Mouse (Mus musculus): Measurements from ENCODE around the gene 1700007K13Rik. TPM values are rescaled to one million over a fixed set of nuclear protein-coding genes. Genes with fewer than 3 reads are reported as not detected.
"Not testable (repeated sequence)": the region's sequence is repeated elsewhere in the genome, so short reads cannot be mapped to it uniquely, and the experiment has no call there.

1700007K13Rik gene
- polyA plus RNA-seq, 1 experiment from 2014 or later = 0.63 TPM

GRCm38 (mm10) chr2:28479208-28480204, 13.4 kb upstream of the 1700007K13Rik start:
- Histone ChIP-seq H3K9ac (ENCODE audit: low read length) (no peak overlapping the region), H3K27me3 (ENCODE audit: control insufficient read depth, insufficient read depth, low read length) (no peaks in the 10 kb centered on the region), H3K4me3 (ENCODE audit: low read depth, low read length) (no peak overlapping the region), H3K27ac (replicated peaks) (no peak overlapping the region), H3K4me2 (replicated peaks; ENCODE audit: low read depth) (no peak overlapping the region), H3K9me3 (ENCODE audit: control insufficient read depth, low read length) (no peaks in the 10 kb centered on the region), H3K36me3 (ENCODE audit: control insufficient read depth, insufficient read depth, low read length) (no peaks in the 10 kb centered on the region), H3K4me1 (replicated peaks; ENCODE audit: control insufficient read depth, insufficient read depth) (no peaks in the 10 kb centered on the region)
- TF ChIP-seq CTCF (IDR thresholded peaks at IDR 0.05; ENCODE audit: low read depth) = no peak
- TF ChIP-seq EP300 (optimal IDR thresholded peaks at IDR 0.05) = no peak
- DNase-seq (ENCODE audit: low spot score) (no peak), ATAC-seq (ENCODE audit: low FRiP score, low TSS enrichment) (0 out of 2 replicates have a peak, but pooled peaks have one; percentile 24)
- 68% methylated on average over 20 of the region's 20 CpGs for WGBS

GRCm38 (mm10) chr2:28477993-28478392, 11.9 kb upstream of the 1700007K13Rik start:
- ATAC-seq (ENCODE audit: low FRiP score, low TSS enrichment); H3K36me3 ChIP-seq (ENCODE audit: control insufficient read depth, insufficient read depth, low read length); H3K27me3 ChIP-seq (ENCODE audit: control insufficient read depth, insufficient read depth, low read length); H3K4me1 ChIP-seq (replicated peaks; ENCODE audit: control insufficient read depth, insufficient read depth); H3K9me3 ChIP-seq (ENCODE audit: control insufficient read depth, low read length); H3K9ac ChIP-seq (ENCODE audit: low read length); H3K4me3 ChIP-seq (ENCODE audit: low read depth, low read length); DNase-seq (ENCODE audit: low spot score); H3K4me2 ChIP-seq (replicated peaks; ENCODE audit: low read depth); H3K27ac ChIP-seq (replicated peaks): not testable (repeated sequence)
- 90% methylated on average over 5 of the region's 5 CpGs for WGBS

GRCm38 (mm10) chr2:28472011-28472410, 5.9 kb upstream of the 1700007K13Rik start:
- H3K27me3 ChIP-seq (ENCODE audit: control insufficient read depth, insufficient read depth, low read length); H3K4me3 ChIP-seq (ENCODE audit: low read depth, low read length); H3K4me1 ChIP-seq (replicated peaks; ENCODE audit: control insufficient read depth, insufficient read depth); ATAC-seq (ENCODE audit: low FRiP score, low TSS enrichment); H3K9me3 ChIP-seq (ENCODE audit: control insufficient read depth, low read length); H3K4me2 ChIP-seq (replicated peaks; ENCODE audit: low read depth); DNase-seq (ENCODE audit: low spot score); H3K9ac ChIP-seq (ENCODE audit: low read length); H3K27ac ChIP-seq (replicated peaks): not testable (repeated sequence)
- peaks cover 11% of the 10 kb centered on the region; the same call in 1 of the 2 replicates for H3K36me3 ChIP-seq (ENCODE audit: control insufficient read depth, insufficient read depth, low read length)
- WGBS = 95% methylated on average over 7 of the region's 8 CpGs

DNA sequence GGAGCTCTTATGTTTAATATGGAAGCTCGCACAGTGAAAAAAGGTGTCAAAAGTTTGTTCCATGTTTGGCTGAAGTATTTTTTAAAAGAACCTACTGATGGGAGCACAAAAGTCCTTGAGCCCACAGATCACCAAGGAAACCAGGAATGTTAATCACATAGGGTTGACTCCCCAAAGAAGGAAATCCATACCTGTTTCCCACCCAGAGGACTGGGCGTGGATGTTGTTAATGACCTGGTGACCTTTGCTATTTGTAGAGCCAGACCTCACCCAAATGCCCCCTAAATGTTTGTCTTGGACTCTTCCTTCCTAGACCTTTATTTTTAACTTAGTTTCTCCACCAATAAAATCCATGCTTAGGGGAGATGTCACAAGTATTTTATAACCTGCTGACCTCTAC, 4.5 kb upstream of the 1700007K13Rik start:
- DNase-seq (ENCODE audit: low spot score) = no peak
- Histone ChIP-seq H3K9ac (ENCODE audit: low read length) (no peak overlapping the region), H3K4me3 (ENCODE audit: low read depth, low read length) (no peak overlapping the region), H3K27me3 (ENCODE audit: control insufficient read depth, insufficient read depth, low read length) (no peaks in the 10 kb centered on the region), H3K9me3 (ENCODE audit: control insufficient read depth, low read length) (no peaks in the 10 kb centered on the region), H3K36me3 (ENCODE audit: control insufficient read depth, insufficient read depth, low read length) (peaks cover 11% of the 10 kb centered on the region; the same call in 1 of the 2 replicates), H3K4me1 (replicated peaks; ENCODE audit: control insufficient read depth, insufficient read depth) (peaks cover 3% of the 10 kb centered on the region; the same call in 1 of the 2 replicates), H3K4me2 (replicated peaks; ENCODE audit: low read depth) (no peak overlapping the region), H3K27ac (replicated peaks) (no peak overlapping the region)
- ATAC-seq (ENCODE audit: low FRiP score, low TSS enrichment) = no peak
- no peak for TF ChIP-seq EP300 (optimal IDR thresholded peaks at IDR 0.05)
- TF ChIP-seq CTCF (IDR thresholded peaks at IDR 0.05; ENCODE audit: low read depth) = no peak
- 75% methylated on average over 2 of the region's 2 CpGs for WGBS

- ATAC-seq (ENCODE audit: low FRiP score, low TSS enrichment) = no peak
Measured at GRCm38 (mm10) chr2:28469461-28469860, 3.3 kb upstream of the 1700007K13Rik start.

More at GRCm38 (mm10) chr2:28469461-28469860, 3.3 kb upstream of the 1700007K13Rik start:
- no peak overlapping the region for H3K4me3 ChIP-seq (ENCODE audit: low read depth, low read length)
- no peak for DNase-seq (ENCODE audit: low spot score)
- peaks cover 3% of the 10 kb centered on the region; the same call in 1 of the 2 replicates for H3K4me1 ChIP-seq (replicated peaks; ENCODE audit: control insufficient read depth, insufficient read depth)
- no peak overlapping the region for H3K27ac ChIP-seq (replicated peaks)
- H3K27me3 ChIP-seq (ENCODE audit: control insufficient read depth, insufficient read depth, low read length) = no peaks in the 10 kb centered on the region
- H3K9ac ChIP-seq (ENCODE audit: low read length) = no peak overlapping the region
- TF ChIP-seq EP300 (optimal IDR thresholded peaks at IDR 0.05) (no peak), CTCF (IDR thresholded peaks at IDR 0.05; ENCODE audit: low read depth) (no peak)
- H3K9me3 ChIP-seq (ENCODE audit: control insufficient read depth, low read length) = no peaks in the 10 kb centered on the region
- no peak overlapping the region for H3K4me2 ChIP-seq (replicated peaks; ENCODE audit: low read depth)
- peaks cover 11% of the 10 kb centered on the region; the same call in 1 of the 2 replicates for H3K36me3 ChIP-seq (ENCODE audit: control insufficient read depth, insufficient read depth, low read length)
- WGBS = 96% methylated on average over 14 of the region's 14 CpGs
